Mouse (Mus musculus): ENCODE measurements around the gene Tcirg1. TPM values are rescaled to one million over a fixed set of nuclear protein-coding genes. Genes with fewer than 3 reads are reported as not detected.

Gene Tcirg1
- polyA plus RNA-seq, 1 experiment = 61.1 TPM

DNA sequence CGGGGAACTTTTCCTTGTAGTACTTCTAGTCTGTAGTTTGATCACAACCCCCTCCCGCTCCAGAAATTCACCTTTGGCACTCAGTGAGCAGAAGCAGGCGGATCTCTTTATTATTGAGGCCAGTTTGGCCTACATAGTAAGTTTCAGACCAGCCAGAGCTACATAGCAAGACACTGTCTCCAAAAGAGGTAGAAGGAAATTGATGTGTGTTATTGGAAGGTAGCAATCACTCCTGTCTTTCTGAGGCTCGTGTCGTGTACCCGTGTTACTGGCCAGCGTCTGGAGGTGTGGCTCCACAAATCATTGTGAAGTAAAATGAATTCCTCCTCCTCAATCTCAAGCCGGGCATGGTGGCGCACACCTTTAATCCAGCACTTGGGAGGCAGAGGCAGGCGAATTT, 53.8 kb downstream of the Tcirg1 start:
- Histone ChIP-seq H3K79me2 (ENCODE audit: control insufficient read depth, insufficient read depth) (peaks cover 60% of the 10 kb centered on the region), H3K79me3 (ENCODE audit: low read depth) (peaks cover 50% of the 10 kb centered on the region), H3K4me3 (ENCODE audit: insufficient read depth, poor library complexity, severe bottlenecking) (peak overlapping the region; percentile 57), H3K27me3 (ENCODE audit: control insufficient read depth, insufficient read depth, insufficient read length) (no peaks in the 10 kb centered on the region), H3K36me3 (ENCODE audit: control insufficient read depth, insufficient read depth) (peaks cover 12% of the 10 kb centered on the region), H3ac (ENCODE audit: control insufficient read depth, insufficient read length, low read depth) (peak overlapping the region; percentile 6)
- TF ChIP-seq CEBPB (IDR thresholded peaks at IDR 0.05; ENCODE audit: low read depth) (no peak), MYOG (IDR thresholded peaks at IDR 0.05; ENCODE audit: control insufficient read depth, extremely low read depth, insufficient read length) (no peak), MYOD1 (IDR thresholded peaks at IDR 0.05; ENCODE audit: control insufficient read depth, insufficient read length, low read depth) (no peak)

DNA sequence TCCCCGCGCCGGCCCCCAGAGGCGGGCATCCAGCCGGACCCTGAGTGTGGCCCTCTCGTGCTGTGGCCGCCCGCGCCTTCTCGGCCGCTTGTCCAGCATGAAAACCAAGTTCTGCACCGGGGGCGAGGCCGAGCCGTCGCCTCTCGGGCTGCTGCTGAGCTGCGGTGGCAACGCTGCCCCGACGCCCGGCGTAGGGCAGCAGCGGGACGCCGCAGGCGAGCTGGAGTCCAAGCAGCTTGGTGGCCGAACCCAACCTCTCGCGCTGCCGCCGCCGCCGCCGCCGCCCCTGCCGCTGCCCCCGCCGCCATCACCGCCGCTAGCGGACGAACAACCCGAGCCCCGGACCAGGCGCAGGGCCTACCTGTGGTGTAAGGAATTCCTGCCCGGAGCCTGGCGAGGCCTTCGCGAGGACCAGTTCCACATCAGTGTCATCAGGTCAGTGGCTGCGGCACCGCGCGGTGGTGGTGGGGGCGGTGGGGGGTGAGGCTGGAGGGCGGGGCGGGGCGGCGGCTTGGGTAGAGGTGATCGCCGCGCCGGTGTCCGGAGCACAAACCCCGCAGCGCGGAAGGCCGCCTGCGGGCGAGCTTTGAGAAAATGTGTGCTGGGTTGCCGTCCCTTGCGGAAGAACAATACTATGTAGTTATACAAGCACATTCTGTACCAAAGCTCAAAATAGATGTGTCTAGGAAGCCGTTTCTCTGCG, 54.8 kb downstream of the Tcirg1 start:
- Histone ChIP-seq H3K79me3 (ENCODE audit: low read depth) (peaks cover 41% of the 10 kb centered on the region), H3K79me2 (ENCODE audit: control insufficient read depth, insufficient read depth) (peaks cover 50% of the 10 kb centered on the region), H3K4me3 (ENCODE audit: insufficient read depth, poor library complexity, severe bottlenecking) (peak overlapping the region; percentile 57), H3K27me3 (ENCODE audit: control insufficient read depth, insufficient read depth, insufficient read length) (no peaks in the 10 kb centered on the region), H3K36me3 (ENCODE audit: control insufficient read depth, insufficient read depth) (peaks cover 10% of the 10 kb centered on the region), H3ac (ENCODE audit: control insufficient read depth, insufficient read length, low read depth) (peak overlapping the region; percentile 78)
- TF ChIP-seq MAX (IDR thresholded peaks at IDR 0.05) (no peak), CTCF (IDR thresholded peaks at IDR 0.05; ENCODE audit: control insufficient read depth, insufficient read depth, insufficient read length) (no peak), FOSL1 (IDR thresholded peaks at IDR 0.05; ENCODE audit: insufficient read depth, low read length, poor library complexity, severe bottlenecking) (no peak), MYOG (IDR thresholded peaks at IDR 0.05; ENCODE audit: control insufficient read depth, extremely low read depth, insufficient read length) (no peak), MYOD1 (IDR thresholded peaks at IDR 0.05; ENCODE audit: control insufficient read depth, insufficient read length, low read depth) (no peak)

DNA sequence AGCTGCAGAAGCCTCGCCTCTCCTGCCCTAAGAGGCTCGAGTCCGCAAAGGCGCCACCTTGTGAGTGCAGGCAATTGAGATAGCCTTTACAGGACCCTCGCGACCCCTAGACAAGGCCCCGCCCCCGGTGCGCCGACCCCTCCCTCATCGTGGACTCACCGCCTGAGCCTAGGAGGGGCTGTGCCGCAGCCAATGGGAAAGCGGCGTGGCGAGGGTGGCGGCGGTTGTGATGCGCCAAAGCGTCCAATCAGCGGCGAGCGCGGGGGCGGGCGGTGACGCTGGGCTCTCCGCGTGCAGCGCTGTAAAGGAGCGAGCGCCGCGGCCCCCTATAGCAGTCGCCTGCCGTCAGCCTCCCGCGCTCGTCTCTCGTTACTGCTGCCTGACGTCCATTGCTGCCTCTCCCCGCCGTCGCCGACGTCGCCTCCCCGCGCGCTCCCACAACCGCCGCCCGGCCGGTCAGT, 55.4 kb downstream of the Tcirg1 start, which contains the start of gene Chka:
Gene Chka, plus strand, starts transcription at position 272 of the 461 bp plus-strand sequence.
- TF ChIP-seq MAX (IDR thresholded peaks at IDR 0.05) = peak; percentile 75
- no peak for TF ChIP-seq MYOD1 (IDR thresholded peaks at IDR 0.05; ENCODE audit: control insufficient read depth, insufficient read length, low read depth)
- no peak for TF ChIP-seq MYOG (IDR thresholded peaks at IDR 0.05; ENCODE audit: control insufficient read depth, extremely low read depth, insufficient read length)
- no peak for TF ChIP-seq CTCF (IDR thresholded peaks at IDR 0.05; ENCODE audit: control insufficient read depth, insufficient read depth, insufficient read length)

DNA sequence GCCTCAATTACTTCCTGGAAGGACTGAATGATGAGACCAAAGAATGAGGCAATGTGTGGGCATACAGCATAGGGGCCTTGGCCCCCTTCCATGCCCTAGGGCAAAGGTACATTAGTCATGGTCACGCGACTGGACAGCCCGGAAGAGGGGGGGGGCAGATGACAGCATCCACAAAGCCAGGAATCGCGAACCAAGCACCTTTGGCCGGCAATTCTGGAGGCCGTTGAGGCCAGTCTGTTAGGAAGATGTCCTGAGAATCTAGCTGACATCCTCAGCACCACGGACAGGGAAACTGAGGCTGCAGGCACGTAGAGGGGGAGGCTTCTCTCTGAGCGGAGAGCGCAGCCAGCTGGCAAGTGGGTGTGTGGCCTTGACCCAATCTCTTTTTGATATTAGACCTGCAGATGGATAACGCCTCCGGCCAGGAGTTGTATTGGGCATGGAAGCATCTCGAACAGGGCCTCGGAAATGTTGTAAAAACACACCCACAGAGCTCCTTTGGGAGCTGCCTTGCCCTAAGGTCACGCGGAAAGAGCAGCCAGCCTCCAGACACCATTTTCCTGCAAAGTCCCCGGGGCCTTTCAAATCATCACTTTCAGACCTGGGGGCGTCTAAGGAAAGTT, 56.0 kb downstream of the Tcirg1 start:
- peaks cover 38% of the 10 kb centered on the region for H3K79me2 ChIP-seq (ENCODE audit: control insufficient read depth, insufficient read depth)
- H3K27me3 ChIP-seq (ENCODE audit: control insufficient read depth, insufficient read depth, insufficient read length) = no peaks in the 10 kb centered on the region
- H3K79me3 ChIP-seq (ENCODE audit: low read depth) = peaks cover 32% of the 10 kb centered on the region
- TF ChIP-seq MYOD1 (IDR thresholded peaks at IDR 0.05; ENCODE audit: control insufficient read depth, insufficient read length, low read depth) (no peak), MAX (IDR thresholded peaks at IDR 0.05) (no peak), CEBPB (IDR thresholded peaks at IDR 0.05; ENCODE audit: low read depth) (peak; percentile 26), FOSL1 (IDR thresholded peaks at IDR 0.05; ENCODE audit: insufficient read depth, low read length, poor library complexity, severe bottlenecking) (no peak), CTCF (IDR thresholded peaks at IDR 0.05; ENCODE audit: control insufficient read depth, insufficient read depth, insufficient read length) (no peak), MYOG (IDR thresholded peaks at IDR 0.05; ENCODE audit: control insufficient read depth, extremely low read depth, insufficient read length) (no peak), USF1 (IDR thresholded peaks at IDR 0.05; ENCODE audit: low read depth) (peak; percentile 62)
- H3K36me3 ChIP-seq (ENCODE audit: control insufficient read depth, insufficient read depth) = peaks cover 10% of the 10 kb centered on the region
- H3K4me3 ChIP-seq (ENCODE audit: insufficient read depth, poor library complexity, severe bottlenecking) = peak overlapping the region; percentile 57
- peak overlapping the region; percentile 44 for H3ac ChIP-seq (ENCODE audit: control insufficient read depth, insufficient read length, low read depth)

More for the DNA sequence above, 55.4 kb downstream of the Tcirg1 start, which contains the start of gene Chka:
- peaks cover 10% of the 10 kb centered on the region for H3K36me3 ChIP-seq (ENCODE audit: control insufficient read depth, insufficient read depth)
- H3ac ChIP-seq (ENCODE audit: control insufficient read depth, insufficient read length, low read depth) = peak within 1 kb of the TSS; percentile 78
- H3K79me2 ChIP-seq (ENCODE audit: control insufficient read depth, insufficient read depth) = peaks cover 44% of the 10 kb centered on the region
- H3K4me3 ChIP-seq (ENCODE audit: insufficient read depth, poor library complexity, severe bottlenecking) = peak within 1 kb of the TSS; percentile 57
- H3K27me3 ChIP-seq (ENCODE audit: control insufficient read depth, insufficient read depth, insufficient read length) = no peaks in the 10 kb centered on the region
- peaks cover 36% of the 10 kb centered on the region for H3K79me3 ChIP-seq (ENCODE audit: low read depth)

DNA sequence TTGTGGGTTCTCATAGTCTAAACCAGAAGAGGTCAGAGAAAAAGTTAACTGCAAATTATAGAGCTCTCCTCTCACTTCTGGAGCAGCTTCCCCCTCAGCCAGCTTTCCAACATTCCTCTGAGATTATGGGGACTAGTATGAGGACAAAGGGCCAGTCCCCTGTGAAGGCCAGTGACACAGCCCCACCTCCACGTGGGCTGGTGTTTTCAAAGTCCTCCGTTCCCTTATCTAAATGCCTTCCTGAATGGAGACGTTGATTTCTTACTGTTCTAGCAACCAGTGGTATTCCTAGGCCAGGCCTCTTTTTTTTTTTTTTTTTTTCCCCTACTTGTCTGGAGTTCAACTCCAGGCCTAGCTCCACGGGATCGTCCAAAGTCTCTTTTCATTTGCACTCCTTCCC, 56.9 kb downstream of the Tcirg1 start:
- Histone ChIP-seq H3K79me2 (ENCODE audit: control insufficient read depth, insufficient read depth) (peaks cover 29% of the 10 kb centered on the region), H3K27me3 (ENCODE audit: control insufficient read depth, insufficient read depth, insufficient read length) (no peaks in the 10 kb centered on the region), H3K4me3 (ENCODE audit: insufficient read depth, poor library complexity, severe bottlenecking) (no peak overlapping the region), H3K79me3 (ENCODE audit: low read depth) (peaks cover 24% of the 10 kb centered on the region), H3K36me3 (ENCODE audit: control insufficient read depth, insufficient read depth) (peaks cover 10% of the 10 kb centered on the region), H3ac (ENCODE audit: control insufficient read depth, insufficient read length, low read depth) (no peak overlapping the region)
- TF ChIP-seq CEBPB (IDR thresholded peaks at IDR 0.05; ENCODE audit: low read depth) (no peak), MYOD1 (IDR thresholded peaks at IDR 0.05; ENCODE audit: control insufficient read depth, insufficient read length, low read depth) (no peak), MYOG (IDR thresholded peaks at IDR 0.05; ENCODE audit: control insufficient read depth, extremely low read depth, insufficient read length) (no peak), FOSL1 (IDR thresholded peaks at IDR 0.05; ENCODE audit: insufficient read depth, low read length, poor library complexity, severe bottlenecking) (no peak), MAX (IDR thresholded peaks at IDR 0.05) (no peak), CTCF (IDR thresholded peaks at IDR 0.05; ENCODE audit: control insufficient read depth, insufficient read depth, insufficient read length) (no peak), USF1 (IDR thresholded peaks at IDR 0.05; ENCODE audit: low read depth) (no peak)
